Mouse (Mus musculus) gonadal fat pad, adult 2 months (tissue): ENCODE measurements around the gene Vmn1r218. TPM values are rescaled to one million over a fixed set of nuclear protein-coding genes. Genes with fewer than 3 reads are reported as not detected.
"Not testable (repeated sequence)": the region's sequence is repeated elsewhere in the genome, so short reads cannot be mapped to it uniquely, and the experiment has no call there.

ENCODE experiments used
- DNase-seq: peaks from one replicate; pipeline ENCODE4 v3.0.0-alpha.2; 2012; ENCODE audit warnings: low read depth
- polyA plus RNA-seq: library from polyadenylated mRNA; depleted of rRNA; stranded (reverse); fragments of >200 nt; gene quantifications from 2 replicates; pipeline ENCODE4 v1.2.3, GENCODE M21; 2012; rRNA removed

Gene Vmn1r218
- not detected in 2 replicates for polyA plus RNA-seq

- DNase-seq = no peak
Observed at GRCm38 (mm10) chr13:23133099-23133498, at the start of gene Vmn1r218. Gene Vmn1r218, plus strand, starts transcription at chr13:23133155.

- no peak for DNase-seq
Observed at GRCm38 (mm10) chr13:23094386-23094785, 38.6 kb upstream of the Vmn1r218 start.

- not testable (repeated sequence) for DNase-seq
Observed at GRCm38 (mm10) chr13:23118126-23118525, 14.8 kb upstream of the Vmn1r218 start, which contains the start of gene Vmn1r217. Gene Vmn1r217, minus strand, starts transcription at chr13:23118226.

- DNase-seq = no peak
Observed at GRCm38 (mm10) chr13:23120611-23121010, 12.3 kb upstream of the Vmn1r218 start.

GRCm38 (mm10) chr13:23133501-23133900 lies 546 bp downstream of the Vmn1r218 start:
- no peak for DNase-seq

GRCm38 (mm10) chr13:23138880-23139279 lies 5.9 kb downstream of the Vmn1r218 start:
- no peak for DNase-seq

- DNase-seq = no peak
Observed at GRCm38 (mm10) chr13:23157848-23158247, 24.9 kb downstream of the Vmn1r218 start.

GRCm38 (mm10) chr13:23159012-23159411 lies 26.1 kb downstream of the Vmn1r218 start, which contains the start of gene Vmn1r219:
Gene Vmn1r219, plus strand, starts transcription at chr13:23159312.
- no peak for DNase-seq

GRCm38 (mm10) chr13:23166471-23166870 lies 33.5 kb downstream of the Vmn1r218 start:
- not testable (repeated sequence) for DNase-seq

GRCm38 (mm10) chr13:23187875-23188274 lies 54.9 kb downstream of the Vmn1r218 start, which contains the start of gene Vmn1r220:
Gene Vmn1r220, minus strand, starts transcription at chr13:23187975.
- no peak for DNase-seq

Other genes starting within 250 kb of the Vmn1r218 start
- not detected in 2 replicates for gene Vmn1r212, start 248.9 kb upstream of the Vmn1r218 start, polyA plus RNA-seq
- not detected in 2 replicates for gene Vmn1r213, start 125.5 kb upstream of the Vmn1r218 start, polyA plus RNA-seq
- gene Vmn1r214, start 102.7 kb upstream of the Vmn1r218 start, polyA plus RNA-seq = not detected in 2 replicates
- not detected in 2 replicates for gene Vmn1r215, start 65.1 kb upstream of the Vmn1r218 start, polyA plus RNA-seq
- not detected in 2 replicates for gene Vmn1r217, start 14.9 kb upstream of the Vmn1r218 start, polyA plus RNA-seq
- gene Vmn1r219, start 26.2 kb downstream of the Vmn1r218 start, polyA plus RNA-seq = not detected in 2 replicates
- not detected in 2 replicates for gene Vmn1r220, start 54.8 kb downstream of the Vmn1r218 start, polyA plus RNA-seq
- not detected in 2 replicates for gene Vmn1r221, start 81.0 kb downstream of the Vmn1r218 start, polyA plus RNA-seq
- gene Vmn1r222, start 102.8 kb downstream of the Vmn1r218 start, polyA plus RNA-seq = not detected in 2 replicates
- gene Vmn1r223, start 114.0 kb downstream of the Vmn1r218 start, polyA plus RNA-seq = not detected in 2 replicates
- gene Zfp322a, start 236.1 kb downstream of the Vmn1r218 start, polyA plus RNA-seq = 2.6 and 2.9 TPM in 2 replicates